Mouse (Mus musculus) forebrain, postnatal 0 days (tissue): Measurements from ENCODE around the gene Ndufa4l2. TPM values are rescaled to one million over a fixed set of nuclear protein-coding genes. Genes with fewer than 3 reads are reported as not detected.

Experiments
- ATAC-seq: fragments of 200-750 bp; cut with Nextera tagmentation; 2 replicates; pipeline ENCODE4 v1.8.0; 2017; ENCODE audit warnings: mild to moderate bottlenecking, moderate library complexity
- DNase-seq: peaks from one replicate; pipeline ENCODE4 v3.0.0-alpha.2; 2015
- H3K27ac ChIP-seq: fragments of 300-500 bp; sonication (generic); 2 replicates; pipeline ENCODE4 v1.5.1; 2014; ENCODE audit warnings: low read depth, mild to moderate bottlenecking, antibody characterized with exemption, low read length, moderate library complexity, mixed read lengths
- H3K27me3 ChIP-seq: fragments of 300-500 bp; sonication (generic); 2 replicates; pipeline ENCODE4 v1.6.1; 2014; ENCODE audit warnings: mild to moderate bottlenecking, low read length, mixed read lengths; ENCODE audit not compliant: insufficient read depth
- H3K36me3 ChIP-seq: fragments of 300-500 bp; sonication (generic); 2 replicates; pipeline ENCODE4 v1.6.1; 2014; ENCODE audit warnings: mild to moderate bottlenecking, moderate library complexity; ENCODE audit not compliant: insufficient read depth
- H3K4me1 ChIP-seq: fragments of 300-500 bp; sonication (generic); 2 replicates; pipeline ENCODE4 v1.6.1; 2014; ENCODE audit warnings: antibody characterized with exemption; ENCODE audit not compliant: insufficient read depth
- H3K4me2 ChIP-seq: fragments of 300-500 bp; sonication (generic); 2 replicates; pipeline ENCODE4 v1.6.1; 2014; ENCODE audit warnings: low read depth, mild to moderate bottlenecking, moderate library complexity
- H3K4me3 ChIP-seq: fragments of 300-500 bp; sonication (generic); 2 replicates; pipeline ENCODE4 v1.5.1; 2014; ENCODE audit warnings: low read depth, low read length, mixed read lengths
- H3K9ac ChIP-seq: fragments of 300-500 bp; sonication (generic); 2 replicates; pipeline ENCODE4 v1.6.1; 2014; ENCODE audit warnings: mild to moderate bottlenecking
- H3K9me3 ChIP-seq: fragments of 300-500 bp; sonication (generic); 2 replicates; pipeline ENCODE4 v1.6.1; 2016; ENCODE audit warnings: low read length
- CTCF ChIP-seq: sonication (generic); IDR thresholded peaks from 2 replicates; pipeline ENCODE4 v1.5.1; 2016; ENCODE audit warnings: antibody characterized with exemption, control low read depth, low read depth
- WGBS: fragments of 180-500 bp; shearing (Covaris S2); extraction: QIAGEN DNeasy Blood & Tissue Kit; methylation state at CpG from one replicate; pipeline ENCODE4 v1.1.7; 2014; 5-methylcytosine and 5-hydroxymethylcytosine counted together
- polyA plus RNA-seq: library from polyadenylated mRNA; unstranded; fragments of >200 nt; fragmentation: Nextera tagmentation; extraction: Ambion mirVana; gene quantifications from 2 replicates; pipeline ENCODE4 v1.2.1, GENCODE M21; 2015
- total RNA-seq: library from RNA; depleted of rRNA; stranded (reverse); fragments of >200 nt; gene quantifications from 2 replicates; pipeline ENCODE4 v1.2.3, GENCODE M21; 2014

Gene Ndufa4l2
- total and polyA plus RNA-seq, 2 experiments from 2014 or later = 15.5 TPM

- peak overlapping the region; percentile 43 for H3K4me3 ChIP-seq
- H3K4me2 ChIP-seq = peak overlapping the region; percentile 83
- WGBS = 8% methylated on average over 17 of the region's 17 CpGs
- peak overlapping the region; percentile 92 for H3K27ac ChIP-seq
- no peak for TF ChIP-seq CTCF
- H3K27me3 ChIP-seq = 0 out of 2 replicates have a peak, but pooled peaks cover 5% of the 10 kb centered on the region
- H3K36me3 ChIP-seq = no peaks in the 10 kb centered on the region
- DNase-seq (peak; percentile 70), ATAC-seq (no peak)
- H3K4me1 ChIP-seq = peaks cover 38% of the 10 kb centered on the region
- H3K9ac ChIP-seq = peak overlapping the region; percentile 59
- H3K9me3 ChIP-seq = no peaks in the 10 kb centered on the region
These were observed 4.7 kb upstream of the Ndufa4l2 start for GRCm38 (mm10) chr10:127509837-127510701.

GRCm38 (mm10) chr10:127510895-127511617 is 3.7 kb upstream of the Ndufa4l2 start:
- Histone ChIP-seq H3K9me3 (no peaks in the 10 kb centered on the region), H3K4me1 (peaks cover 38% of the 10 kb centered on the region), H3K27ac (peak overlapping the region; percentile 92), H3K36me3 (no peaks in the 10 kb centered on the region), H3K9ac (peak overlapping the region; percentile 68), H3K4me2 (peak overlapping the region; percentile 83), H3K4me3 (peak overlapping the region; percentile 41), H3K27me3 (0 out of 2 replicates have a peak, but pooled peaks cover 7% of the 10 kb centered on the region)
- no peak for ATAC-seq
- peak; percentile 64 for DNase-seq
- WGBS = 8% methylated on average over 11 of the region's 11 CpGs
- TF ChIP-seq CTCF = no peak

GRCm38 (mm10) chr10:127511634-127512306 is 3.0 kb upstream of the Ndufa4l2 start:
- peak overlapping the region; percentile 83 for H3K4me2 ChIP-seq

GRCm38 (mm10) chr10:127512307-127512666 is 2.5 kb upstream of the Ndufa4l2 start:
- peak overlapping the region; percentile 92 for H3K27ac ChIP-seq
- DNase-seq (no peak), ATAC-seq (no peak)
- peak overlapping the region; percentile 83 for H3K4me2 ChIP-seq
- peak overlapping the region; percentile 68 for H3K9ac ChIP-seq
- H3K27me3 ChIP-seq = 0 out of 2 replicates have a peak, but pooled peaks cover 10% of the 10 kb centered on the region
- H3K36me3 ChIP-seq = no peaks in the 10 kb centered on the region
- peak overlapping the region; percentile 41 for H3K4me3 ChIP-seq
- no peak for TF ChIP-seq CTCF
- peaks cover 38% of the 10 kb centered on the region for H3K4me1 ChIP-seq
- no peaks in the 10 kb centered on the region for H3K9me3 ChIP-seq
- WGBS = 4% methylated on average over 7 of the region's 7 CpGs

More at GRCm38 (mm10) chr10:127511634-127512306, 3.0 kb upstream of the Ndufa4l2 start:
- peak; percentile 93 for DNase-seq
- WGBS = 2% methylated on average over 45 of the region's 46 CpGs
- Histone ChIP-seq H3K4me3 (peak overlapping the region; percentile 41), H3K4me1 (peaks cover 38% of the 10 kb centered on the region), H3K36me3 (no peaks in the 10 kb centered on the region), H3K9me3 (no peaks in the 10 kb centered on the region), H3K27me3 (0 out of 2 replicates have a peak, but pooled peaks cover 10% of the 10 kb centered on the region), H3K27ac (peak overlapping the region; percentile 92), H3K9ac (peak overlapping the region; percentile 68)
- TF ChIP-seq CTCF = peak; percentile 61
- ATAC-seq = peak; percentile 42

- Histone ChIP-seq H3K4me1 (peaks cover 38% of the 10 kb centered on the region), H3K9me3 (no peaks in the 10 kb centered on the region)
- peak; percentile 53 for ATAC-seq
These were observed 2.0 kb upstream of the Ndufa4l2 start for GRCm38 (mm10) chr10:127512813-127513212.

GRCm38 (mm10) chr10:127513501-127514091 is 1.2 kb upstream of the Ndufa4l2 start:
- Histone ChIP-seq H3K4me2 (peak overlapping the region; percentile 83), H3K9me3 (no peaks in the 10 kb centered on the region), H3K36me3 (peaks cover 9% of the 10 kb centered on the region), H3K4me3 (no peak overlapping the region), H3K27ac (no peak overlapping the region), H3K4me1 (peaks cover 35% of the 10 kb centered on the region), H3K27me3 (0 out of 2 replicates have a peak, but pooled peaks cover 10% of the 10 kb centered on the region), H3K9ac (peak overlapping the region; percentile 68; the same call in 1 of the 2 replicates)
- ATAC-seq (no peak), DNase-seq (no peak)
- 3% methylated on average over 16 of the region's 16 CpGs for WGBS
- TF ChIP-seq CTCF = no peak

More at GRCm38 (mm10) chr10:127512813-127513212, 2.0 kb upstream of the Ndufa4l2 start:
- Histone ChIP-seq H3K4me2 (peak overlapping the region; percentile 83), H3K27me3 (0 out of 2 replicates have a peak, but pooled peaks cover 10% of the 10 kb centered on the region), H3K9ac (peak overlapping the region; percentile 68), H3K4me3 (peak overlapping the region; percentile 41), H3K27ac (peak overlapping the region; percentile 92), H3K36me3 (peaks cover 3% of the 10 kb centered on the region; the same call in 1 of the 2 replicates)
- under 1% methylated on average over 27 of the region's 27 CpGs for WGBS
- peak; percentile 97 for DNase-seq
- peak; percentile 100 for TF ChIP-seq CTCF
